Mouse (Mus musculus) midbrain, embryonic 13.5 days (tissue): ENCODE results near the gene A130010J15Rik. TPM values are rescaled to one million over a fixed set of nuclear protein-coding genes. Genes with fewer than 3 reads are reported as not detected.

Experiments used
- ATAC-seq: fragments of 200-750 bp; cut with Nextera tagmentation; 2 replicates; pipeline ENCODE4 v1.8.0; 2017; ENCODE audit warnings: mild to moderate bottlenecking, moderate TSS enrichment, moderate library complexity
- H3K27ac ChIP-seq: fragments of 300-500 bp; sonication (generic); 2 replicates; pipeline ENCODE4 v1.5.1; 2015; ENCODE audit warnings: inconsistent platforms, mild to moderate bottlenecking, moderate library complexity
- H3K27me3 ChIP-seq: fragments of 300-500 bp; sonication (generic); 2 replicates; pipeline ENCODE4 v1.6.1; 2015; ENCODE audit warnings: mild to moderate bottlenecking, inconsistent platforms
- H3K36me3 ChIP-seq: fragments of 300-500 bp; sonication (generic); 2 replicates; pipeline ENCODE4 v1.6.1; 2015; ENCODE audit warnings: mild to moderate bottlenecking, inconsistent platforms
- H3K4me1 ChIP-seq: fragments of 300-500 bp; sonication (generic); replicated peaks from 2 replicates; pipeline ENCODE4 v1.6.1; 2015; ENCODE audit warnings: inconsistent platforms
- H3K4me2 ChIP-seq: fragments of 300-500 bp; sonication (generic); replicated peaks from 2 replicates; pipeline ENCODE4 v1.6.1; 2015; ENCODE audit warnings: moderate library complexity, mild to moderate bottlenecking, inconsistent platforms
- H3K4me3 ChIP-seq: fragments of 300-500 bp; sonication (generic); replicated peaks from 2 replicates; pipeline ENCODE4 v1.5.1; 2015; ENCODE audit warnings: mild to moderate bottlenecking, inconsistent platforms
- H3K9ac ChIP-seq: fragments of 300-500 bp; sonication (generic); replicated peaks from 2 replicates; pipeline ENCODE4 v1.6.1; 2015; ENCODE audit warnings: mild to moderate bottlenecking, inconsistent platforms
- H3K9me3 ChIP-seq: fragments of 300-500 bp; sonication (generic); 2 replicates; pipeline ENCODE4 v1.6.1; 2016; ENCODE audit warnings: mild to moderate bottlenecking, inconsistent platforms
- WGBS: fragments of 180-500 bp; shearing (Covaris S2); methylation state at CpG from one replicate; pipeline ENCODE4 v1.1.7; 2015; 5-methylcytosine and 5-hydroxymethylcytosine counted together
- polyA plus RNA-seq: library from polyadenylated mRNA; unstranded; fragments of >200 nt; fragmentation: Nextera tagmentation; extraction: Ambion mirVana; gene quantifications from 2 replicates; pipeline ENCODE4 v1.2.1, GENCODE M21; 2015

A130010J15Rik gene
- 14.2 and 15.4 TPM in 2 replicates for polyA plus RNA-seq

DNA sequence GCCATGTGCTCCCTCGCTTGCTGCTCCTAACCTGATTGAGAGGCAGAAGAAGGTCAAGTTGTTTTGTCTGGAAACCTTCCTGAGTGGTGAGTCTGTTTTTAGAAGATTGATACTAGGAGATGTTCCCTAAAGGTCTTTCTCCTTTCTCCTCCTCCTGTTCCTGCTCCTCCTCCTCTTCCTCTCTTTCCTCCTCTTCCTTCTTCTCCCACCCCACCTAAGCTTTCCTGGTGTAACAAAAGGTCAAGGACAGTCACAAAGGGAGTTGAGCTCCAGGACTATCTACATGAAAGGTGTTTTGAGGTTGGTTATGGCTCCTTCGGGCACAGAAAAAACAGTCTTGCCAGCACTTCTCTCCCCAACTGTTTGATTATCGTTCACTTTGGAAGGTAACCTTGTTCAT lies at the start of gene A130010J15Rik:
A130010J15Rik (plus strand) TSS at position 301 of the 400 bp plus-strand sequence.
- Histone ChIP-seq H3K4me3 (no peak within 1 kb of the TSS), H3K27me3 (no peaks in the 10 kb centered on the region), H3K27ac (no peak within 1 kb of the TSS), H3K4me2 (no peak within 1 kb of the TSS), H3K36me3 (no peaks in the 10 kb centered on the region), H3K9me3 (no peaks in the 10 kb centered on the region), H3K9ac (no peak within 1 kb of the TSS), H3K4me1 (peaks cover 19% of the 10 kb centered on the region)
- 91% methylated on average over 3 of the region's 3 CpGs for WGBS
- no peak for ATAC-seq

DNA sequence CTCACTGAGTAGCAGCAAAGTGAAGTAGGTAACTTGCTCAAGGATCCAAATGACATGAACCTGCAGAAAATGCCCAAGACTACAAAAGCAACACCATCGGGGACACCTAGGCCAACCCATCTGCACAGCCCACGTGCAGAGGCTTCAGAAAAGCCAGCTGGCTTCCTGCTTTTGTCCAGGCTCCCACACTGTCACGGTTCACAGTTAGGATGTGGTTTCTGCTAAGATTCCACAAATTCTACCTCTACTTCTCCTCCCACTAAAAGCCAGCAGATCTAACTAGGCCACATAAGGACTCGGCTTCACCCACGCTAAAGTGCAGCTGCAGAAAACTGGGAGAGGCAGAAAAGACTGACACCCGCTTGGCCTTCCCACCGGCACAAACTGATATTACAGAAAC lies 45.1 kb upstream of the A130010J15Rik start:
- WGBS: 94% methylated on average over 7 of the region's 7 CpGs
- peaks cover 2% of the 10 kb centered on the region; the same call in 1 of the 2 replicates for H3K4me1 ChIP-seq
- peaks cover 85% of the 10 kb centered on the region for H3K36me3 ChIP-seq
- no peak overlapping the region for H3K9ac ChIP-seq
- H3K9me3 ChIP-seq: no peaks in the 10 kb centered on the region
- no peak overlapping the region for H3K4me3 ChIP-seq
- H3K27me3 ChIP-seq: no peaks in the 10 kb centered on the region
- H3K4me2 ChIP-seq: no peak overlapping the region
- ATAC-seq: no peak
- no peak overlapping the region for H3K27ac ChIP-seq

DNA sequence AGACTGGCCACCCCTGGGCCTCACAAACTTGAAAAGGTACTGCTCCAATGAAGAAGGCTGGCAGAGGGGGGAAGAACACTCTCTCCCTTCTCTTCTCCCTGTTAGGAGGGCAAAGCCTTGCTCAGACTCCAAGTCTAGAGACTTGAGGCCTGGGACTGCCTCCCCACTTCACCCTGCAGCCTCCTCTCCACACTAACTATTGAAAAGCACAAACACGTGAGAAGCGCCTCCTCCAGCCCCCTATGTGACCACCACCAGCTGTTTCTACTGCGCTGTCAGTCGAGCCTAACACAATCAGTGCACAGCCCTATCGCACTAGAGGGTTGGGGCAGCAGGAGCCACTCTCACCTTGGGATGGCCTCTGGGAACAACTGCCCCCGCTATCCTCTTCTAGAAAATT lies 44.6 kb upstream of the A130010J15Rik start:
- no peak overlapping the region for H3K4me2 ChIP-seq
- no peak overlapping the region for H3K27ac ChIP-seq
- ATAC-seq: no peak
- no peaks in the 10 kb centered on the region for H3K27me3 ChIP-seq
- peaks cover 84% of the 10 kb centered on the region for H3K36me3 ChIP-seq
- no peak overlapping the region for H3K9ac ChIP-seq
- peaks cover 6% of the 10 kb centered on the region for H3K4me1 ChIP-seq
- H3K4me3 ChIP-seq: no peak overlapping the region
- no peaks in the 10 kb centered on the region for H3K9me3 ChIP-seq
- 94% methylated on average over 6 of the region's 6 CpGs for WGBS

DNA sequence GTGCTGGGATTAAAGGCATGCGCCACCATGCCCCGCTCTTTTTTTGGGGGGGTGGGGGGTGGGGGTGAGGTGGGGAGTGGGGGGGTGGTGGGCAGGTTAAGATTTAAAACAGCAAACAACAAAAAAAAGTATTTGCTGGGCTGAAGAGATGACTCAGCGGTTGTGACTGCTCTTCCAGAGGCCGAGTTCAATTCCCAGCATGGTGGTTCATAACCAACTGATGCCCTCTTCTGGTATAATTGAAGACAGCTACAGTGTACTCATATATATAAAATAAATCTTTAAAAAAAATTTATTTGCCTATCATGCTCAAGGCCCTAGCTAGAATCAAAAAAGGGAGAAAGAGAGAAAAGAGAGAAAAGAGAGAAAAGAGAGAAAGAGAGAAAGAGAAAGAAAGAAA lies 42.0 kb upstream of the A130010J15Rik start:
- no peak for ATAC-seq
- no peak overlapping the region for H3K4me2 ChIP-seq
- WGBS: 84% methylated on average over 4 of the region's 4 CpGs
- H3K9me3 ChIP-seq: no peaks in the 10 kb centered on the region
- H3K4me1 ChIP-seq: peaks cover 15% of the 10 kb centered on the region
- H3K27ac ChIP-seq: no peak overlapping the region
- H3K36me3 ChIP-seq: peaks cover 60% of the 10 kb centered on the region
- no peak overlapping the region for H3K9ac ChIP-seq
- no peaks in the 10 kb centered on the region for H3K27me3 ChIP-seq
- H3K4me3 ChIP-seq: no peak overlapping the region

DNA sequence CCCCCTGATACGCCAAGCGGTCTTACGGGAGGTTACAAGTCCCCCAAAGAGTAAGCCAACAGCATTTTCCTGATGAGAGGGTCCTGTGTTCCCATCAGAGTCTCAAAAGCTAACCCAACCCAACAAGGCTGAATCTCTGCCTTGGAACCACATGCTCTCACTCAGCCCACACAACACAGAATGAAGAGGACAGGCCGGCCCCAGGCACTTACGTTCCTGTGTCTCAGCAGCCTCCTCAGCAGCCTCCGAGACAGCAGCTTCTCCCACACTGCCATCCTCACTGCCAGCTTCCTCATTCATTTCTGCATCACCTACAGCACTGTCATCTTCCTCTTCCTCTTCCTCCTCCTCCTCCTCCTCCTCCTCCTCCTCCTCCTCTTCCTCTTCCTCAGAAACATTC lies 39.8 kb upstream of the A130010J15Rik start:
- no peak for ATAC-seq
- H3K27me3 ChIP-seq: no peaks in the 10 kb centered on the region
- 90% methylated on average over 6 of the region's 6 CpGs for WGBS

DNA sequence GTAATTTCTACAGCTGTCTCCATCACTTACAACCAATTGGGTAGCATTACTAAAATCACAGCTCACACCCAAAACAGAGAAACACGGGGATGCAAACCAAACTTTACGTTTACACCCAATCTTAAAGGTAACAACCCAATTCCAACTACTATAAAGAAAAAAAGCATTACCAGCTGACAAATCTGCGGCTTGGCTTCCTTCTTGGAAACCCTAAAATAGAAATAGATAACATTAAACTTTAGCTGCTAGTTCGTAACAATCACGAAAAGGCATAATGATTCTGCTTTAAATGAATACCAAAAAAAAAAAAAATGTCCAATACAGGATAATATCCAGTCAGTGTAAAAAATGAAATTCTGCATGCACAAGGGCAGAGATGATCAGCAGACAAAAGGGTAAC lies 38.5 kb upstream of the A130010J15Rik start:
- no peaks in the 10 kb centered on the region for H3K27me3 ChIP-seq
- no peak overlapping the region for H3K27ac ChIP-seq
- no peaks in the 10 kb centered on the region for H3K9me3 ChIP-seq
- H3K9ac ChIP-seq: peak overlapping the region; percentile 88
- H3K4me3 ChIP-seq: peak overlapping the region; percentile 99
- peak overlapping the region; percentile 66 for H3K4me2 ChIP-seq
- 30% methylated on average over 5 of the region's 5 CpGs for WGBS
- peaks cover 15% of the 10 kb centered on the region for H3K4me1 ChIP-seq
- no peak for ATAC-seq
- H3K36me3 ChIP-seq: peaks cover 25% of the 10 kb centered on the region

More for the DNA sequence above, 39.8 kb upstream of the A130010J15Rik start:
- Histone ChIP-seq H3K4me2 (no peak overlapping the region), H3K36me3 (peaks cover 38% of the 10 kb centered on the region), H3K9ac (no peak overlapping the region), H3K27ac (no peak overlapping the region), H3K4me1 (peaks cover 15% of the 10 kb centered on the region), H3K9me3 (no peaks in the 10 kb centered on the region), H3K4me3 (no peak overlapping the region)

DNA sequence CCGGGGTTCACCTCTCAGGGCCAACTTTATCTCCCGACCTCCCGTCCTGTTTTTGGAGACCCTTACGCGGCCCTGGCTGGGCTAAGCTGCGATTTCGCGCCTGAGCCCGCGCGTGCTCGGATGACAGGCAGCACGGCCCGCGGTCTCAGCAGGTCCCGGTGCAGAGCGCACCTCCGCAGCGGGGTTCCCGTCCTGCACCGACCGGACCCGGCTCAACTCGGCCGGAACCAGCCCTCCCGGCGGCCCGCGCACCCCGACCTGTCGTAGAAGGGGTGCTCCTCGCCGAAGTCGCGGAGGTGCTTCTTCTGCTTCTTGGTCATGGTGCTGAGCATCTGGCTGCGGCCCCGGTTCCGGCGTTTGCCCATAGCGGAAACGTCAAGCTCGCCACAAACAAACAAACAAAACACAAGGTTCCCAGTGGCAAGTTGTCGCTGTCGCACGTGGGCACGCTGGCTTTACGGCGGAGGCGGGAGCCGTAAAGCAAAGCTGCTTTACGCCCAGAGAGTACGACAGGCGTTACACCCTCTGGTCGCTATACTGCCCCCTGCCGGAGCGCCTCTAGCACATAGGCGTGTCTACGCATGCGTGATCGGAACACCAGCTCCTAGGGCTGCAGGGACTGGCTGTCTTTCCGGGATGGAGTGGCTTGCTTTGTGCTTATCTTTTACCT lies 37.9 kb upstream of the A130010J15Rik start, which contains the start of gene Diexf:
Diexf (minus strand) TSS at position 487 of the 670 bp plus-strand sequence.
- H3K27me3 ChIP-seq: no peaks in the 10 kb centered on the region
- WGBS: under 1% methylated on average over 61 of the region's 61 CpGs
- peak within 1 kb of the TSS; percentile 66 for H3K4me2 ChIP-seq
- H3K27ac ChIP-seq: peak within 1 kb of the TSS; percentile 78
- peaks cover 15% of the 10 kb centered on the region for H3K4me1 ChIP-seq
- peak; percentile 95 for ATAC-seq
- H3K9me3 ChIP-seq: no peaks in the 10 kb centered on the region
- H3K36me3 ChIP-seq: peaks cover 20% of the 10 kb centered on the region
- H3K4me3 ChIP-seq: peak within 1 kb of the TSS; percentile 99
- peak within 1 kb of the TSS; percentile 88 for H3K9ac ChIP-seq

DNA sequence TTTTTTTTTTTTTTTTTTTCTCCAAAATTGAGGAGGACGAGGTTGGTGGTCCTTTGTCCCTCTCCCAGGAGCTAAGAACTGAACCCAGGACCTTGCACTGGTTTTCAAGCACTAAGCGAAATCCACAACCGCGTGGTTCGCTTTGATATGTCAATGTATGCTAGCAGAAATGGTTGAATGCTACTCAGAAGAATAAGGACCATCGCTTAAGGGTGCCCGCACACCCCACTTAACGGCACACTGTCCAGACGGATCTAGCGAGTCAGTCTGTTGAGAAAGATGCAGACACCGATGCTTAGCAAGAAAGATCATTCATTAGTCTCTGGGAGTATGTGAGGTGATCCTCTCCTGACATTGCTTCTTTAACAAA lies 37.4 kb upstream of the A130010J15Rik start:
- Histone ChIP-seq H3K9ac (peak overlapping the region; percentile 64), H3K4me1 (peaks cover 15% of the 10 kb centered on the region), H3K4me2 (peak overlapping the region; percentile 57), H3K27me3 (no peaks in the 10 kb centered on the region), H3K27ac (peak overlapping the region; percentile 78), H3K9me3 (no peaks in the 10 kb centered on the region), H3K36me3 (peaks cover 18% of the 10 kb centered on the region), H3K4me3 (peak overlapping the region; percentile 99)
- WGBS: 27% methylated on average over 11 of the region's 11 CpGs
- ATAC-seq: peak; percentile 74

DNA sequence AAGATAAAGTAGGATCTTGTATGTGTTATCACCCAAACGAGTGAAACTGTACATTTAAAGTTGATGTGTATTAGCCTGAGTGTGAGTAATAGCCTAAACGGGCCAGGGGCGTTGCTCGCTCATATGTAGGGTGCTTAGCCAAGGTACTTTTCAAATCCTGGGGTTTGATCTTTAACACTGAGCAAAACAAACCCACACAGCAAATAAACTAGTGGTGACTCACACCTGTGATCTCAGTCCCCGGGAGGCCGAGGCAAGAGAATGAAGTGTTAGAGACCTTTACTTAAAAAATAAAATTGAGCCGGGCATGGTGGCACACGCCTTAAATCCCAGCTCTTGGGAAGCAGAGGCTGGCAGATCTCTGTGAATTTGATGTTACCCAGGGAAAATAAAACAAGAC lies 37.0 kb upstream of the A130010J15Rik start:
- H3K27ac ChIP-seq: peak overlapping the region; percentile 78
- H3K4me1 ChIP-seq: peaks cover 15% of the 10 kb centered on the region
- 87% methylated on average over 8 of the region's 8 CpGs for WGBS
- H3K9ac ChIP-seq: peak overlapping the region; percentile 64; the same call in 1 of the 2 replicates
- H3K4me3 ChIP-seq: peak overlapping the region; percentile 99
- ATAC-seq: peak; percentile 35; the same call in 1 of the 2 replicates
- no peaks in the 10 kb centered on the region for H3K27me3 ChIP-seq
- peaks cover 18% of the 10 kb centered on the region for H3K36me3 ChIP-seq
- H3K4me2 ChIP-seq: peak overlapping the region; percentile 57
- no peaks in the 10 kb centered on the region for H3K9me3 ChIP-seq

DNA sequence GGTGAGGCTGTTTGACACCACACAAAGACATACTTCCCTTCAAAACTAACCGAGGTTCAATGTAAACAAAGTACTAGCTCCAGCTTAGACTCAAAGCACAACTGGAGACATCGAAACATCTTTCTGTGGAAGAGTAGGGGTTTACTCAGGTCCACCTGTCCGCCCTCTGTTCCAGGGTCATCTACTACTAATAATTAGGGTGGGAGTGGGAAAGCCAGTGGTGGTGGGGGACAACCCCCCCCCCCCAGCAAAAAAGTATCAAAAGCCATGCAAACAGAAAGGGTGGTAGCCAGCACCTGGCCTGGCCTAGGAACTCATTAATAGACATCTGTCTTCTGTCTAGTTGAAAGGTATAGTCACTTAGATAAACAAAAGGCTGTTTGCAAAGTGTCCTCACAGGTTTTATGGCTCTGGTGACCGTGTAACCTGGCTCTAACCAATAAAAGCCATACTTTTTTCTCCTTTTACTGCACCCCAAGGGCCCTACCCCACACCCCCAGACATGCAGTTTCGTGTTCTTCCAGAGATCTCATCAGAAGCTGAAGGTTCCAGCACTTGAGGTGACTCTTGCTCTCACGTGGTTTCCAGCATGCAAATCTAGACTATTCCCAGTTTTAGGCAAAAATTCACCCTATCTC lies 36.4 kb upstream of the A130010J15Rik start:
- Histone ChIP-seq H3K27ac (no peak overlapping the region), H3K36me3 (peaks cover 16% of the 10 kb centered on the region), H3K27me3 (no peaks in the 10 kb centered on the region), H3K9ac (no peak overlapping the region), H3K9me3 (no peaks in the 10 kb centered on the region), H3K4me3 (no peak overlapping the region), H3K4me1 (peaks cover 15% of the 10 kb centered on the region), H3K4me2 (no peak overlapping the region)
- WGBS: 93% methylated on average over 6 of the region's 6 CpGs
- no peak for ATAC-seq

DNA sequence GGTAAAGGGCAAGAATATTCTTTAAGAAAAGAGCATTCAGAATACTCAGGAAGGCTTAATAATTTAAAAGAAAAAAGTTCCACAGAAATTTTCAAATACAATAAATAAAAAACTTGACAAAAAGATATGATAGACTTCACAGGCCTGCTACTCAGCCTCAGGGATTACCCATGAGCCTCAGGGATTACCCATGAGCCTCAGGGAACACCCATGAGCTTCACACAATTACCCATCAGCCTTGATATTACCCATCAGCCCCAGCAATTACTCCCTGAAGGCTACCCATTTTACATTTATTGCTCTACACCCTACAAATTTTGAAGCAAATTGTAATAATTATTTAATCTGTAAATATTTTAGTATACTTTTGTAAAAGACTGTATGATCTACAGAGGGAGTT lies 35.5 kb upstream of the A130010J15Rik start:
- H3K4me2 ChIP-seq: no peak overlapping the region
- no peaks in the 10 kb centered on the region for H3K9me3 ChIP-seq
- peaks cover 8% of the 10 kb centered on the region for H3K36me3 ChIP-seq
- ATAC-seq: no peak
- no peak overlapping the region for H3K4me3 ChIP-seq
- no peaks in the 10 kb centered on the region for H3K27me3 ChIP-seq
- no peak overlapping the region for H3K27ac ChIP-seq
- H3K4me1 ChIP-seq: peaks cover 15% of the 10 kb centered on the region
- H3K9ac ChIP-seq: no peak overlapping the region

DNA sequence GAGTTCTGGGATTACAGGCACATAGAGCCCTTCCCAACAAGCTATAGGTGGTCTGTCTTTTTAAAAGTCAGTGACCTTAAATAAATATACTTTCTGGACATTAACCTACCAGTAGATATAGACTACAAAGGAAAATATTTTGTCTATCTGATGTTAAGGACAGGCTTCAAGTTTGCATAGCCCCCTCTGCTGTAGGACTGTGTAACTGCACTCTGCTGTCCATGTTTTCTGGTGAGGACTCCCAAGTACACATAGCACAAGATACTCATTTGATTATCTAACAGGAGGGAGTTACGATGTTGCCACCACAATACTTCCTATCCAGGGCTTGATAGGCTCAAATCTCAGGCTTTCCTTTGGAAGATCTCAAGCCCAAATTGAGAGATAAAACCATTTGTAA lies 34.1 kb upstream of the A130010J15Rik start:
- 84% methylated on average over 1 of the region's 1 CpGs for WGBS
- H3K27me3 ChIP-seq: no peaks in the 10 kb centered on the region
- no peaks in the 10 kb centered on the region for H3K36me3 ChIP-seq
- ATAC-seq: no peak
- H3K9ac ChIP-seq: no peak overlapping the region
- H3K9me3 ChIP-seq: no peaks in the 10 kb centered on the region
- no peak overlapping the region for H3K4me2 ChIP-seq
- no peak overlapping the region for H3K4me3 ChIP-seq
- no peak overlapping the region for H3K27ac ChIP-seq
- H3K4me1 ChIP-seq: peaks cover 6% of the 10 kb centered on the region
